Mouse (Mus musculus): Measurements from ENCODE around the gene Phtf2.
"Not testable (repeated sequence)": the region's sequence is repeated elsewhere in the genome, so short reads cannot be mapped to it uniquely, and the experiment has no call there.

Gene Phtf2

DNA sequence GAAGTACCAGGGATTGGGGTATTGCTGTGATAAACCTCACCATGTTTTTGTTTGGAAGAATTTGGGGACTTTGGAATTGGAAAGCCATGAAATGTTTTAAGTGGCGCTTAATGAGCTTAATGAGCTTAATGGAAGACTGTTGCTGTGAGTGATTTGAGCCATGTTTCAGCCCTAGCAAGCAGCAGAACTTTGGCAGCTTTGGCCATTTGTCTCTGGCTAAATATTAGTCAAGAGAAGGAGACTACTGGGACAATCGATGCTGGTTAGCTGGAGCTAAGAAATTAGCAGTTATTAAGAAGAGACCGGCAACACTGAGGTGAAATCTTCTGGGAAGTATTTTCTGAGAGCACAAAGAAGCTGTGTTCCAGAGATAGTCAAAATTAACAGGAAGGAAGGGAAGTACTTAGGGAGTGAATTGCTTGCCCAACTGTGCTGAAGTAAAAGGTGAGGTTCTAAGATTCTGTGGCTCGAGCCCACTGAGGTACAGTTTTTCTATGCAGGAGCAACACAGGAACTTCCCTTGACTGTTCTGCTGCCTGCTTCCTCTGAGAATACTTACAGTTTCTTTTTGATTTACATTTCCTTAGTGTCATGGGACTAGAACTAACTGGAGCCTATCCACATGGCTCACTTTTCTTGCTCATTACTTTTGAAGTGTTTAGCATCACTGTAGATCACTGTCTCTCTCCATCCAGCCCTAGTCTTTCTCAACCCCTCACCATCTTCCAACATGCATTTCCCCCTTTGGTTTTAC, 17.5 kb downstream of the Phtf2 start:
- DNase-seq (ENCODE audit: extremely low spot score), result no peak

DNA sequence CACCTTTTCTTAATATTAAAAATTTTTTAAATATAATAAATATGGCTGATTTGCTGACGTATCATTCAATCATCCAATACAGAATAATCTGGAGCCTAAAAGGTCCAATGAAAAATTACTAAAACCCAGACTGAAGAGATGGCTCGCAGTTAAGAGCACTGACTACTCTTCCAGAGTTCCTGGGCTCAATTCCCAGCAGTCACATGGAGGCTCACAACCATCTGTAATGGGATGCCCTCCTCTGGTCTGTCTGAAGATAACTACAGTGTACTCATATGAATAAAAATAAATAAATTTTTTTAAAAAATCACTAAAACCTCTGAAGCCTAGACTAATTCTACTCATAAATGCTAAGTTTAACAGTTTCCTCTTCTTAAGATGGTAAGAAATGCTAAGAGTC, 20.0 kb downstream of the Phtf2 start:
- DNase-seq (ENCODE audit: extremely low spot score), result no peak

DNA sequence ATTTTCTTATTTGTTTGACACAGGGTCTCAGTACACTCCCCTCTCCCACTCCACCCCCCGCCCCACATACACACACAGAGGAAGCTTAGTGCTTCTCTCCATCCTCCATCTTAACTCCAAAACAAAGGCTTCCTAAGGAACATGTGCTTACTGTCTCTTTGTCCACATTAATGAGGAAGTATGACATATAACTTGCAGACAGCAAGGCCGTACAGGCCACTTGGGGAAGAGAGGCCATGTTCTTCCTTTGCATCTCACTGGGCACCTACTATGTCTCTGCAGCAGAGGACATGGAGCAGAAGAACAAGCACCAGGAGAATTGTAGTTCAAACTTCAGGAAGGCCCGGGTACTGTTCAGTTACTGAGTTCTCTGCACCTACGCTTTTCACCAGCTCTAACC, 21.4 kb downstream of the Phtf2 start:
- no peak for DNase-seq (ENCODE audit: extremely low spot score)

DNA sequence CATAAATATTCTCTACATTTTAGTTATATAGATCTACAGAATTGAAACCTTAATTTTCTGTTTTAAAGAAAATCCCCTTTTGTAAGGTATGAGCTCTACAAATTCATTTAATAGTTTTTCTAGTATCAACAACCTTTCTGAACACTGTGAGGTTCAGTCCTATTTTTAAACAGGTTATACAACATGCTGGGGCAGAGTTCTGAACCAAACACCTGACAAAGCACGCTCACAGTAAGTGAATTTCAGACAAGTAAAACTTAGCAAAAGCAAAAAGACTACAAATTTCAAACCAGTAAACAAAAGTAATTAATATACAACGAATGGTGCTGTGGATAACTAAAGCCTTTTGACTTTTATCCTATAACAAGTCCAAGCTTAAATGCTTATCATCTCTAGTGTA, 23.5 kb downstream of the Phtf2 start:
- DNase-seq (ENCODE audit: extremely low spot score), result no peak

DNA sequence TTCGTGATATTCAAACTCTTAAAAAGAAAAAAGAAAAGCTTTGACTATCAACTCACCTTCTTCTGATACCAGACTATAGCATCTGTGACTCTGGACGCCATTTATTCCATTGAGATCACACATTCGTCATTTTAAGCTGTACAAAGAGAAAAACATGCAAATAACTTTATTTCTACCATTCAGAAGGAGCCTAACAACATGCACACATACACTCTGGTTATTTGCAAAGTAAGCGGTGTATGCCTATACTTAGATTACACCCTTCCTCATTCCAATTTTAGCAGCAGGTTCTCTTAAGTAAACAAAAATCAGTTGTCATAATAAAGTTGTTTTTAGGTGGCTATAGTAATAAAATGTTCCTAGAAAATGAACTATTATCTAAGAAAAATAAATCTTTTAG, 26.9 kb downstream of the Phtf2 start:
- no peak for DNase-seq (ENCODE audit: extremely low spot score)

DNA sequence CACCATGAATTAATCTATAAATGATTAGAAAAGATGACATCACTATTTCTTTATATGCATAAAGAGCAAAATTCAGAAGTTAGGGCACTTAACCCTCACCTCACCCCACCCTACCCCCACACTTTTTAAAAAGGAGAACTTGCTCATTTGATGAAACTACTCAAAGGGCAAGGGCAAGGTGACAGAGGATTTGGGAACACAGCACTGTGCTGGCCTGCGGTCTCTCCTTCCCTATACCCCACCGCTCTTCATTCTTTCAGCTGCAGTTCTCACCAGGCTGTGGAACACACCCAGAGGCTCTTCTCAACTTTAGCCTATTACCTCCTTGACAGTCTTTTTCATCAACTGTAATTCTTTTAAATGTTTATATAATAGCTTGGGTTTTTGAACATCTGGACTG, 34.9 kb downstream of the Phtf2 start:
- no peak for DNase-seq (ENCODE audit: extremely low spot score)

DNA sequence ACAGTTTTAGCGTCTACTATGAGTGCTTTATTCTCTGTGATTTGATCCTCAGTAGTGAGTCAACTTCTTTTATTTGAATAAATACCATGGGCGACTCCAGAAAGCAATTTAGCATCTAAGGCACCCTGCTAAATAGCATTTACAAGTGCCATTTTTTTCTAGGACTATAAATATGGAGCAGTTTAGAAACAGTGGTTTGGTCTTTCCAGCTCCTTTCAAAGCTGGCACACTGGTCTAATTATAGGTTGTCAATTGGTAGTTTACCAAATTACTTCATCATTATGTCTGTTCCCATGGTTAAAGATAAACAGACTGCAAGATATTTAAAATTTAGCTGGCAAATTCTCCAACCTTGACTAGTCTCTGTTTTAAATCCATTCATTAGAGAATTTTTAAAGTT, 38.1 kb downstream of the Phtf2 start:
- DNase-seq (ENCODE audit: extremely low spot score), result no peak

DNA sequence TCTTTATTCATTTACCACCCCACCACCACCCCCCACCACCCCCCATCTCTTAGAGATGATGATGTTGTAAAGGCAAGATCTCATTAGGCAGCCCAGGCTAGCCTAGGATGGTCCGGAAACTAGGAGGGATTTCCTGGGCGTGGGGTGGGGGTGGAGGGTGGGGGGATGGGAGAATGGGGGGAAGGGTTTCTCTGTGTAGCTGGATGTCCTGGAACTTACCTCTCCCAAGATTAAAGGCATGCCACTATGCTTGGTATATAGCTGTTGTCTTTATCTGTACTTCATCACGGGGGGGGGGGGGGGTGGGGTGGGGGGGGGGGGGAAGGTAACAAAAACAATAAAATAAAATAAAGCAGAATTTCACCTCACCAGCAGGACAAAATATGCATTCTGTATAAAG, 38.5 kb downstream of the Phtf2 start:
- no peak for DNase-seq (ENCODE audit: extremely low spot score)

DNA sequence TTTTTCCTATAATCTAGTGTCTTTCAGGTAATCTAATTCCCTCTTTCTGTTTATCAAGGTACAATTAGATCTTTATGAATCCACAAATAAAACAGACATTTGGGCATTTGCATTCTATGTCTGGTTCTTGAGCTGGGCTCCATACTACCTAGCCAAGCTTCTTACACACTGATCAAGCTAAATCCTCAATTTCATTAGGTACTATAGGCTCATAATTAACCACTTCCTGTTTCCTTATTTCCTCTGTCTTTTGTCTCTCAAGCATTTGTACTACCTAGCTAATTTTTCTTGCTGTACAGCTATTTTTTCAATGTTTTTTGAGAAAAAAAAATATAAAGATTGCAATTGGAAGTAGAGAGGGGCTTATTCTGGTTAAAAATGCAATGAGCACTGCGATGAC, 44.8 kb downstream of the Phtf2 start:
- DNase-seq (ENCODE audit: extremely low spot score), result no peak

DNA sequence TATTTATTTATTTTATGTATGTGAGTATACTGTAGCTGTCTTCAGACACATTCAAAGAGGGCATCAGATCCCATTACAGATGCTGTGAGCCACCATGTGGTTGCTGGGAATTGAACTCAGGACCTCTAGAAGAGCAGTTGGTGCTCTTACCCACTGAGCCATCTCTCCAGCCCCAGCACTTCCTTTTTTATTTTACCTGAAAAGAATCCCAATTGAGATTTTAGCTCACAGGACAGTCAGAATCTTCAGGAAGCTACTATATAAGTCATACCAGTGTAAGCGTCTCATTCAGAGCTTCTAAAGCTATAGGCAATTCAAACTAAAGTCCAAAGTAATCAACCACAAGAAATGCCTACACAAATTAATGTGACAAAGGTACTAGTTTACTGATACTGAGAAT, 47.5 kb downstream of the Phtf2 start:
- DNase-seq (ENCODE audit: extremely low spot score), result no peak

DNA sequence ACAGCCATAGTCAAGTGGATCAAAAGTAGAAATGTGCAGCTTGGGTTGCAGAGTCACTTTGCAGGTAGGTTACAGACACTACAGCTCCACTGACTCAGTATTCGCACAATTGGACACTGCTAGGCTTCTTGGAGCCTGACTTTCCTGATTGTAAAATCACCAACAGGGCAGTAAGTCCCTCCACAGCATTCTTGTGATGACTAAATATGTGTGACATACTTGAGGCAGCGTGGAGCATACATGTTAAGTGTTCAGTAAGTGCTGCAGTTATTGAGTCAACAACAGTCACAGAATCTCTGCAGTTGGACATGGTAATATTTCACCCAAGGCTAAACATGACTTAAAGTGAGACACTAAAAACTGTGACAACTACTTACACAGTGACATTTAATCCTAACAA, 50.5 kb downstream of the Phtf2 start:
- no peak for DNase-seq (ENCODE audit: extremely low spot score)

DNA sequence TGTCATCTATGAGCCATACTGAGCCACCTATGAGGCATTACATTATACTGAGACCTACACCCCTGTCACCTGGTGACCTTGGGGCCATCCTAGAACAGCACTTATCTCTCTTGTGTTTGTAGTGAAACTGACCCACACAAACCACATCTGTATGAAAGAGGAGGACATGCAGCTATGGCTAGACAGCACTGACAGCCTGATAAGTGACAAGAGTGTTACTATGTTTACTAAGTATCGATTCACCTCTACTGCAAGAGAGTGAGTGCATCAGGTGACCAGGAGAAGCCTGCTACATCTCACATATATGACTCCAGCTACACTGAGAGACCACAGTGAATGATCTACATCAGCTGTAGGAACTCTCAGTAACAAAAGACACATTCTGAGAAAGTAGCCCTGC, 51.2 kb downstream of the Phtf2 start:
- DNase-seq (ENCODE audit: extremely low spot score), result no peak

DNA sequence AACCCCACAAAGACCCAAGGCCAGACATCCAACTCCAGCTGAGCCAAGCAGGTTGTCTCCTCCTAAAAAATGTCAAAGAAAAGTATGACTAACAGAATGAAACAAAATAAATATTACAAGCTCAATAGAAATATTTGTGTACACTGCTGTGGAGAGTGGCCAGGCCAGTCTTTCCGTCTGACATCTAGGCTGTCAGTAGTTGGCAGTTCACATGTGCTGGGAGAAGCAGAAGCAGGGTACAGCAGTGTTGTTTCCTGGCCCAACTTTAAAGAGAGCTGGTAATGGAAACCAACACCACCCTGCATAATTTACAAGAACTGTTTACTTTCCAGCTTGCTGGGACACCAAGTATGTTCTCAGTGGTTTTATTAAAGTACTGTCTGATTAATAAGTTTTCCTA, 60.3 kb downstream of the Phtf2 start:
- no peak for DNase-seq (ENCODE audit: extremely low spot score)

DNA sequence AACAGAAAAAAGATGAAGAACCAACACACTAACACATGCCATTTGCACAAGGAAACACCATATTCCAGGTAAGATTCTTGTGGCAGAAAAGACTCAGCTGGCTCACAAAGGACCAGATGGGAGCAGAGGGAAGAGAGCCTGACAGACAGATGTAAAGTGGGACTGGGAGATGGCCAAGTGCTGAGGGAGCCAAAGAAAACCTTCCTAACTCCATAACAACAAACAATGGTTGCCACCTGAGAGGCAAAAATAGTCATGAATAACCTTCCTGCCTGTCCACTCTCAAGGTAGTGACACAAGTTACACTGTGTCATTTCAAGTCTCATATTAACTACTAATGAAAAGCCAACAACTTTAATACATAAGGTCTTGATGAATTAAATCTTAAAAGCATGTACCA, 60.8 kb downstream of the Phtf2 start:
- DNase-seq (ENCODE audit: extremely low spot score), result no peak

DNA sequence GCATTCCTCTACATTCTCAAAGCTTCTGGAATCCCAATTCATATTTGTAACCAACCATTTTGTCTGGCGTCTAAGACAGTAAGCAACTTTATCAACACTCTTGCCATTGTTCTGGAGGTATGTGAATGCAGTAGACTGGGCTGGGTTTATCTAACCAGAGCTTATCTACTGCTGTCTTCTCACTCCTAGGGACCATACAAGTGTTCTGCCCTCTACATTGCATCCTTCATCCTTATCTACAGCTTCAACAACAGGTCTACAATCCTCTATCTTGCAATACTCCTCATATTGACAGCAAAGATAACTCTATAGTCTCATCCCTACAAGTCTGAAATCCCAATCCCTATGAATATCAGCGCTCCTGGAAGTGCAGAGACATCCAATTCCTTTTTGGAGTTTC, 66.8 kb downstream of the Phtf2 start:
- DNase-seq (ENCODE audit: extremely low spot score), result no peak

DNA sequence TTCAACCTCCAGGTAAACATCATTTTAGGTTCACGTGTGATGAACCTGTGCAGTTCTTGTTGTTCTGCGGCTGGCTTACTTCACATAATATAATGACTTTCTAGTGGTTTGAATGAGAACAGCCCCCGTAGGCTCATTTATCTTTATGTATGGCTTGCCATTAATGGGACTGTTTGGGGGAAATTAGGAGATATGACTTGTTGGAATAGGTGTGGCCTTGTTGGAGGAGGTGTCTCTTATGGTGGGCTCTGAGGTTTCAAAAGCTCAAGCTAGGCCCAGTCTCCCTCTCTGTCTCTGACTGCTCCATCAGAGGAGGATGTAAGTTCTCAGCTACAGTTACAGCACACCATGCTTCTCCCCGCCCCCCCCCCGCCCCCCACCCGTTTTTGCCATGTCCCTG, 71.5 kb downstream of the Phtf2 start:
- DNase-seq (ENCODE audit: extremely low spot score), result no peak

DNA sequence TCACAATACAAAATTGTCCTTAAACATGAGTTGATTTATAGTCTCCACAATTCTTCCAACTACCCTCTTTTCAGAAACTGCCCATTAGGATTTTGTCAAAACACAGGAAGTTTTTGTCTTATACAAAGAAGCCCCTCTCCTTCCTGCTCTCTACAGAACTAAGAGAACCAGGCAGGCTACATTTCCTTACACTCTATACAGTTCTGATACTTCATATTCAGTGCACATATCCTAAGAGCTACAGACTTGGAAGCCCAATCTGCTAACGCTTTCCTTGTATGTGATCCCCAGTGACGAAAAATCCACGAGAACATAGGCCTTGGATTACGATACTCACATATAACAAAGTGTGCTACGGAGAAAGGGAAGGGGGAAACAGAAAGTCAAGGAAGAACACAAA, 86.0 kb downstream of the Phtf2 start:
- DNase-seq (ENCODE audit: extremely low spot score), result no peak

DNA sequence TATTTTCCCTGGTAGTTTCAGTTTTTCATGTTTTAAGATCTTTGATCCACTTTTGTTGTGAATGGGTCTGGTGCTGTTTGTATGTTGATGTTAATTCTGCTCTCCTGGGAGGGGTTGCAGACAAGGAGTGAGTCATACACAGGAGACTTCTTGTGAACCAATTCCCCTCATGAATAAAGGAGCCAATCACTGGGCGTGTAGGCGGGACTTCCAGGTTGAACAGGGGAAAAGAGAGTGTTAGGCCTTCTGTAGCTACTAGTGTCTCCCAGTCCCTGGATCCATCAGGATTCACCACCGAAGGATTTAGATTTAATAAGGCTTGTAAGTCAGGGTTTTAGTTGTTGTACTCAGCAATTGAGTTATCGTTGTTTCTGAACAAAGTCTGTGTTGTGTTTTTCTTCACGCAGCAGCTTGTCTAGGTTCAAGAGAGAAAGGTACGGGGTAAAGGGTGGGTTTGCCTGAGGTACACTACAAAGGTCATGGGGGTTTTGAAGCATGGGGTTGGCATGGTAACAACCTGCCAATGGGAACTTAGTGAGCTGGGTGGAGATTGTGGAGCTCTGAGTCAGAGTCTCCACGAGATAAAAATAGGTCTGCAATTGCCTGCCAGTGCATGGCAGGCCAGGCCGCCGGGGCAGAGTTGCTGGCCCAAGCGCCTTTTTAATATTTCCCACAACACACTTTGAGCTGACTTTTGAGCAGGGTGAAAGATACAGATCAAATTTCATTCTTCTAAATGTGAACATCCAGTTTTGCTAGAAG, 90.0 kb downstream of the Phtf2 start:
- DNase-seq (ENCODE audit: extremely low spot score), result no peak

DNA sequence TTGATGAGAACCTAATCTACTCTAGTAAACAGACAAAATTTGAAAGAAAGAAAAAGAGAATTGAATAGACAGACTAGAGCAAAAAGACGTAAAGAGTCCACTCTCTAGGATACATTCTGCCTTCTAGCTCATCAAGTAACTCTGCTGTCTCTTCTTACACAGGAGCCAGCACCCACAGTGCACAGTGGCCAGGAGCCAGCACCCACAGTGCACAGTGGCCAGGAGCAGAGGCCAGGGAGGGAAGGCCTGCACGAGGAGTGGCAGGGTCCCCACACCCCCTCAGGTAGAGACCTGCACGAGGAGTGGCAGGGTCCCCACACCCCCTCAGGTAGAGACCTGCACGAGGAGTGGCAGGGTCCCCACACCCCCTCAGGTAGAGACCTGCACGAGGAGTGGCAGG, 95.5 kb downstream of the Phtf2 start:
- DNase-seq (ENCODE audit: extremely low spot score), result not testable (repeated sequence)

DNA sequence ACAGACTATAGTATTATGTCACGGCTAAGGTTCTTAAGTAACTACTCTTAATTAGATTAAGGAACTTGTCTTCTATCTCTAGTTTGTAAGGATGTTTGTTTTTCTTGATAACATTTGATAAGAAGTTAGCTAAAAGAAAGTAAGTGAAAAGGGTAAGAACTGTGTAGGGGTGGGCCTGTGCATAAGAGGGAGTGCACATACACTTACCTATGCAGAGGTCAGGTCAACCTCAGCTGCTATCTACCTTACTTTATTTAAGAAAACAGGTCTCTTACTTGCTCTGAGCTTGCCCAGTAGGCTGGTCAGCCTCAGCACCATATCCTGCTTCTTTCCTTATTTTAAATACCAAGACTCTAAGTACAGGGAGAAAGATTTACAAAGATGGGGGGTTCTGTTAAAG, 100.8 kb downstream of the Phtf2 start:
- DNase-seq (ENCODE audit: extremely low spot score), result no peak

DNA sequence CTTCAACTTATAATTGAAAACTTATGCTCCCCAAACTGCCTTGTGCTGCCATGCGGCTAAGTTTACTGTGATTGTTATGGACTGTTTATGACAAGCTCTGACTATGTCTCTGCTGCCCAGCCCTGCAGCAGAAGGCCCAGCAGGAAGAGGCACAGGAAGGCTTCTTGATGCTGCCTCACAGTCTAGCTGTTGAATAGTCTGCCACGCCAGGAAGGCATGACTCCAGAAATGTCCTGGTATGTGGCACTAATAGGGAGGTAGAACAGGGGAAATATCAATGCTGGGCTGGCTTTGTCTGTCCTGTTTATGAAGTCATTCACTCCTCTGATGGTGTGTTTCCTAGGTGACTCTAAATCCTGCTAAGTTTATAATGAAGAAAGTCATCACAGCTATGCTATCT, 102.7 kb downstream of the Phtf2 start:
- no peak for DNase-seq (ENCODE audit: extremely low spot score)

DNA sequence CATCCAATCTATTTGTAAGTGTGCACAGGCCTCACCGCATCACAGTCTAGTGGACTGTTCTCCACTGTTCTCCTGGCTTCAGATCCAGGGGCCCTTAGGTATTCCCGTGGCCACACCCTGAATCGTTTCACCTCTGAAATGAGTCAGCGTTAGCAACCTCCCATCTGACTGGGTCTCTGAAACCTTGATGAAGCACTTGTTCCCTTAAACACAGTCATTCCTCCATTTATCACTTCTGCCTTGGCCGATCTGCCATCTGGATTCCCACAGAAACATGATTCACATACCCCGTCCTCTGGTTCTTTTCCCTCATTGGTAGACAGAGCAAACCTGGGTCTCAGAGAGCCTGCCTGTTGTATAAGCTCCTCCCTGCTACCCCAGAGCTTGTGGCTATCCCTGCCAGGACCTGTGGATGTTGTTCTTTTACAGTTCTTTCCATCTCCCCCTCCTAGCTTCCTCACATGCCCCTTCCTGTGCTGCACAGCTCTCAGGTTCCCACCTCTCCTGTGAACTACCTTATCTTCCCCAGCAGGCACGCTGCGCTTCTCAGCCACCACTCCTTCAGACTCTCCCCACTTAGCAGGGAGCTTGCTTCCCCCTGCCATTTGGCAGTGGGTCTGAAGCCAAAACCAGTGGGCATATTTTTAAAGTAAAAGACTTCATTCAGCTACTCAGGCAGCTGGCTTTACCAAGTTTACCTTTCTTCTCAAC, 103.5 kb downstream of the Phtf2 start:
- DNase-seq (ENCODE audit: extremely low spot score), result no peak

DNA sequence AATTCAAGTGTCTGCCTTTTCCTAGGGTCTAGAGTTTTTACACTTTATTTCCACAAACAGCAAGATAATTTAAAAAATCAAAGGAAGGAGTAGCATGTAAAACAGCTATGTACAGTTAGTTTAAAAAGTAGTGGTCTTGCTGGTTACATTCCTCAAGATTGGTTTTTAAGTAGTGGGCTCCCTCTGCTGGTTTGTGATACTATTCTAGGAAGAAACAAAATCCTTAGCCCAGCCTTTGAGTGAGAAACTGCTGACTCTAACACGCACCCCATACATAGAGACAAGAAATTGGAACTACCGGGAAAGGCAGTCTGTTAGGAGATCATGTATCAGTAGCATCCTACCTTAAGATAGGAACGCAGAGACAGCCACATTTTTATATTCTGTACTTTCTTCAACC, 108.6 kb downstream of the Phtf2 start:
- peak; percentile 19 for DNase-seq (ENCODE audit: extremely low spot score)
